Mouse (Mus musculus) kidney, postnatal 14 days (tissue): ENCODE results near the gene Kntc1.

ENCODE experiments used
- DNase-seq: peaks from one replicate; pipeline ENCODE4 v3.0.0; 2022; ENCODE audit warnings: mixed read lengths

The Kntc1 gene

DNA sequence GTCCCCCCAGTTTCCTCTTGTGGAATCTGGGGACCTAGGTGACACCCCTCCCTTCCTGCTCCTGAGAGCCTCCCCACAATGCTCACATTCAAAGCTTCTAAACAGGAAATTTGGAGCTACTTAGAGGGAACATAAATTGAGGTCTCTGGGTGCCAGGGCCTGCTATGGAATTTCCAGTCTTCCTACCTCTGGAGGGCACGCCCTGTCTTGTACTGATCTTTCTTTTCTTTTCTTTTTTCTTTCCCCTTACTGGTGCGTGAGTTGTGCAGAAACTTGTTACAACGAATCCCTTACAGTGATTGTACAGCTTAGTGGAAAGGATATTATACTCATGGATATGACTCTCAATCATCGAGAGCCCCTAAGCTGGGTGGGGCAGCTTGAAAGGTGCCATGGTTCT lies 120.1 kb downstream of the Kntc1 start:
- no peak for DNase-seq
